ENCODE assay signal across 8 mouse cellular contexts in genomic region chr6:113696582-113697221, GRCm38 (mm10). TPM values are rescaled to one million over a fixed set of nuclear protein-coding genes. Genes with fewer than 3 reads are reported as not detected.
DNase-seq lines count a peak whose midpoint lies in the region; ATAC-seq and TF ChIP-seq lines count a peak whose summit lies in the region.

Gene Tatdn2 (plus strand): TSS chr6:113697050.

- DNase-seq in heart, postnatal 10 days = peak; percentile 97 to 98
- peak; percentile 78 for DNase-seq in large intestine, adult 2 months (ENCODE audit: low read depth, low spot score)
- DNase-seq in liver, postnatal 0 days = peak; percentile 97
- peak; percentile 94 for DNase-seq in testis, postnatal 10 days (ENCODE audit: low spot score)

- H3K4me2 ChIP-seq in forebrain, embryonic 13.5 days = peak within 1 kb of the TSS; percentile 98
- peak within 1 kb of the TSS; percentile 98 for H3K4me2 ChIP-seq in liver, postnatal 0 days (ENCODE audit: low read depth, low read length)
- H3K4me2 ChIP-seq in neural tube, embryonic 14.5 days (ENCODE audit: low read depth, low read length) = peak within 1 kb of the TSS; percentile 92

- no peaks in the 10 kb centered on the region for H3K9me3 ChIP-seq in ES-Bruce4 (replicated peaks; ENCODE audit: control insufficient read depth, insufficient read depth, low read length, poor library complexity, severe bottlenecking)
- no peaks in the 10 kb centered on the region for H3K9me3 ChIP-seq in forebrain, embryonic 13.5 days (replicated peaks)
- H3K9me3 ChIP-seq in liver, postnatal 0 days (ENCODE audit: low read length) = no peaks in the 10 kb centered on the region
- no peaks in the 10 kb centered on the region for H3K9me3 ChIP-seq in neural tube, embryonic 14.5 days (ENCODE audit: control insufficient read depth, low read length)

- TF ChIP-seq POLR2A in ES-Bruce4 (IDR thresholded peaks at IDR 0.05; ENCODE audit: insufficient read depth, low read length) = peak; percentile 18

- H3K9ac ChIP-seq in ES-Bruce4 (ENCODE audit: low read depth, poor library complexity, severe bottlenecking) = peak within 1 kb of the TSS; percentile 81
- peak within 1 kb of the TSS; percentile 84 for H3K9ac ChIP-seq in forebrain, embryonic 13.5 days
- H3K9ac ChIP-seq in liver, postnatal 0 days (replicated peaks) = peak within 1 kb of the TSS; percentile 85
- peak within 1 kb of the TSS; percentile 79 for H3K9ac ChIP-seq in neural tube, embryonic 14.5 days (replicated peaks; ENCODE audit: low read depth, low read length)

- intact Hi-C loops in heart, postnatal 10 days (cut with DNase I) = loop anchor here (5.0 to 10.0 kb wide), 2 partner anchors 59 to 392 kb away; partner anchors contain the start of genes Brpf1 and Irak2

- TF ChIP-seq CTCF in ES-Bruce4 (IDR thresholded peaks at IDR 0.05; ENCODE audit: low read depth, low read length) = no peak
- TF ChIP-seq CTCF in liver, postnatal 0 days (IDR thresholded peaks at IDR 0.05; ENCODE audit: low read depth) = peak; percentile 41

- WGBS in forebrain, embryonic 13.5 days = under 1% methylated on average over 39 of the region's 58 CpGs
- WGBS in large intestine, adult 2 months = under 1% methylated on average over 58 of the region's 58 CpGs
- under 1% methylated on average over 50 of the region's 58 CpGs for WGBS in liver, postnatal 0 days (ENCODE audit: insufficient replicate concordance)
- WGBS in neural tube, embryonic 14.5 days = 1% methylated on average over 42 of the region's 58 CpGs

- ATAC-seq in cerebellum, adult (ENCODE audit: insufficient number of reproducible peaks, low FRiP score, low TSS enrichment) = peak; percentile 98
- peak; percentile 100 for ATAC-seq in forebrain, embryonic 13.5 days
- peak; percentile 95 for ATAC-seq in liver, postnatal 0 days
- ATAC-seq in neural tube, embryonic 14.5 days (ENCODE audit: low read depth) = peak; percentile 99

- no peaks in the 10 kb centered on the region for H3K4me1 ChIP-seq in ES-Bruce4 (ENCODE audit: control insufficient read depth, insufficient read depth, low read length)
- H3K4me1 ChIP-seq in forebrain, embryonic 13.5 days = peaks cover 34% of the 10 kb centered on the region
- H3K4me1 ChIP-seq in liver, postnatal 0 days (ENCODE audit: insufficient read depth) = peaks cover 48% of the 10 kb centered on the region
- peaks cover 18% of the 10 kb centered on the region for H3K4me1 ChIP-seq in neural tube, embryonic 14.5 days (ENCODE audit: control insufficient read depth, insufficient read depth, low read length)

- peaks cover 24% of the 10 kb centered on the region for H3K36me3 ChIP-seq in ES-Bruce4 (ENCODE audit: control insufficient read depth, insufficient read depth, low read length, poor library complexity, severe bottlenecking)
- peaks cover 16% of the 10 kb centered on the region for H3K36me3 ChIP-seq in forebrain, embryonic 13.5 days (ENCODE audit: poor library complexity, severe bottlenecking)
- peaks cover 25% of the 10 kb centered on the region for H3K36me3 ChIP-seq in liver, postnatal 0 days (replicated peaks; ENCODE audit: insufficient read depth, low read length)
- peaks cover 6% of the 10 kb centered on the region for H3K36me3 ChIP-seq in neural tube, embryonic 14.5 days (ENCODE audit: control insufficient read depth, insufficient read depth, low read length)

- H3K4me3 ChIP-seq in ES-Bruce4 (ENCODE audit: low read depth, low read length) = peak within 1 kb of the TSS; percentile 91
- peak within 1 kb of the TSS; percentile 73 for H3K4me3 ChIP-seq in forebrain, embryonic 13.5 days
- H3K4me3 ChIP-seq in liver, postnatal 0 days (ENCODE audit: low read depth, low read length) = peak within 1 kb of the TSS; percentile 81
- H3K4me3 ChIP-seq in neural tube, embryonic 14.5 days (ENCODE audit: low read depth, low read length) = peak within 1 kb of the TSS; percentile 84

- TF ChIP-seq EP300 in ES-Bruce4 (IDR thresholded peaks at IDR 0.05; ENCODE audit: insufficient read depth, low read depth, low read length) = 0 out of 2 replicates have a peak, but pooled peaks have one; percentile 21
- TF ChIP-seq EP300 in liver, postnatal 0 days (IDR thresholded peaks at IDR 0.05; ENCODE audit: low read depth) = peak; percentile 67; the same call in 1 of the 2 replicates

- H3K27me3 ChIP-seq in ES-Bruce4 (ENCODE audit: control insufficient read depth, insufficient read depth, low read length, poor library complexity, severe bottlenecking) = no peaks in the 10 kb centered on the region
- no peaks in the 10 kb centered on the region for H3K27me3 ChIP-seq in forebrain, embryonic 13.5 days
- H3K27me3 ChIP-seq in liver, postnatal 0 days (ENCODE audit: insufficient read depth, low read length) = no peaks in the 10 kb centered on the region
- no peaks in the 10 kb centered on the region for H3K27me3 ChIP-seq in neural tube, embryonic 14.5 days (ENCODE audit: control insufficient read depth, insufficient read depth, low read length)

- peak within 1 kb of the TSS; percentile 68 for H3K27ac ChIP-seq in ES-Bruce4 (ENCODE audit: insufficient read depth, low read length)
- peak within 1 kb of the TSS; percentile 80 for H3K27ac ChIP-seq in forebrain, embryonic 13.5 days
- H3K27ac ChIP-seq in liver, postnatal 0 days (ENCODE audit: low read depth) = peak within 1 kb of the TSS; percentile 99
- peak within 1 kb of the TSS; percentile 82 for H3K27ac ChIP-seq in neural tube, embryonic 14.5 days (ENCODE audit: low read depth, low read length)

RNA-seq across cellular contexts. Expression of gene Tatdn2, which starts in this region (rescaled TPM):
- 39.7 and 42.2 TPM in 2 replicates for polyA plus RNA-seq in ES-Bruce4 (2011; ENCODE audit: insufficient read depth, insufficient read length, low read depth, missing spikeins)
- 0.47 and 0.81 TPM in 2 replicates for polyA plus RNA-seq in forebrain, embryonic 13.5 days (2015; fragmentation: Nextera tagmentation; extraction: Ambion mirVana)
- 10 to 100 TPM; 69.9 to 75.7 TPM for total RNA-seq in heart, postnatal 10 days (2021)
- polyA plus RNA-seq in large intestine, adult 2 months (2012; rRNA removed) = 27.7 and 29.0 TPM in 2 replicates
- polyA plus RNA-seq in liver, postnatal 0 days (2015; fragmentation: Nextera tagmentation; extraction: Ambion mirVana) = 0.62 and 0.83 TPM in 2 replicates
- 1.5 and 2.0 TPM in 2 replicates for polyA plus RNA-seq in neural tube, embryonic 14.5 days (2014; fragmentation: Nextera tagmentation; extraction: Ambion mirVana)

Comparison
In these comparisons a context has a peak if more than half of its experiments do, and no peak if none do; other contexts are left out.
1. Peak in every context shown above with its lines: DNase-seq, ATAC-seq, H3K4me3 ChIP-seq and H3K27ac ChIP-seq.
2. Peak in ATAC-seq, H3K4me3 ChIP-seq, H3K27ac ChIP-seq, H3K9ac ChIP-seq and H3K4me2 ChIP-seq in forebrain, embryonic 13.5 days; RNA of the gene not detected or under 1 TPM.
3. Peak in DNase-seq, ATAC-seq, H3K4me3 ChIP-seq, H3K27ac ChIP-seq, H3K9ac ChIP-seq and H3K4me2 ChIP-seq in liver, postnatal 0 days; RNA of the gene not detected or under 1 TPM.